Mouse (Mus musculus): ENCODE measurements around the gene Recql5.

DNA sequence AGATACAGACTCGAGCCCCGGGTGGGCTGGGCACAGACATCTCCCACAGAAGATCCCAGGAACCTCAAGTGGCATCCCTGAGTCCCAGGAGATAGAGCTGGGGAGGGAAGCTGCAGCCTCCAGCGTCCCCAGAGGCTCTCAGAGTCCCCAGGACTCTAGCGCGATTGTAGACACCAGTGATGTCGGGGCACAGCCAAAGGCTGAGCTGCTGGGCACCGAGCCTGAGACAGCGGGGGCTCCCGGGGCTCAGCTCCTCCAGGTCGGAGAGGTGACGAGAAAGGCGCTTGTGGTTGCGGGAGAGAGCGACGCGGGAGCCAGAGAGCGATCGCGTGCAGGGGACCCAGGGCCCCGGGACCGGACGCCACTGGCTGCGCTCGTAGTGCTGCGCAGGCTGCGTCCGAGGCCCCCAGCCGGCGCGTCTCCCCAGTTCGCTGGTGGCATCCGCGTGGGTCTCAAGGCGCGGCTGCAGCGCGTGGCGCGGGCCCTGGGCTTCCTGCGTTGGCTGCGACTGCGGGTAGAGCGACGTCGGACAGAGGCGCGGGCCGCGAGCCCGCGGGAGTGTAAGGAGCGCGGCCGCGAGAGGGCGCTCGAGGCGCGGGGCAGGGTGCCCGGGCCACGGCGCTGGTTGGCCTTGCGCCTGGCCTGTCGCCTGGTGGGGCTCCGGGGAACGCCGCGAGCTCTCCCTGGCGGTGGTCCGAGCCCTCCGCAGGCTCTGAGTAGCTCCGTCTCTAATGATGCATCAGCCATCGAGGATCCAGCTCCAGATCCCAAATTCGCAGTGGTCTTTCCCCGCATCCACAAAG lies 73.9 kb downstream of the Recql5 start:
- TF ChIP-seq CTCF (IDR thresholded peaks at IDR 0.05; ENCODE audit: control insufficient read depth, insufficient read depth, low read length) (peak; percentile 74), POLR2A (IDR thresholded peaks at IDR 0.05; ENCODE audit: borderline replicate concordance, control insufficient read depth, low read depth, low read length) (0 out of 2 replicates have a peak, but pooled peaks have one; percentile 23)

All from bone marrow, adult 2 months (tissue).